Mouse (Mus musculus): ENCODE measurements around the gene Crip2. TPM values are rescaled to one million over a fixed set of nuclear protein-coding genes. Genes with fewer than 3 reads are reported as not detected.

Crip2 gene
- polyA plus RNA-seq, 1 experiment from 2014 or later, result 53.5 TPM

GRCm38 (mm10) chr12:113163561-113164006 lies 23.5 kb downstream of the Crip2 start:
- Histone ChIP-seq H3K4me3 (no peak overlapping the region), H3K4me1 (peaks cover 10% of the 10 kb centered on the region), H3K9me3 (replicated peaks) (no peaks in the 10 kb centered on the region), H3K9ac (no peak overlapping the region), H3K27me3 (replicated peaks) (no peaks in the 10 kb centered on the region), H3K4me2 (no peak overlapping the region), H3K27ac (no peak overlapping the region), H3K36me3 (peaks cover 59% of the 10 kb centered on the region)
- ATAC-seq, result no peak
- WGBS (ENCODE audit: insufficient replicate concordance), result 87% methylated on average over 11 of the region's 11 CpGs

GRCm38 (mm10) chr12:113168031-113168536 lies 28.0 kb downstream of the Crip2 start:
- Histone ChIP-seq H3K27me3 (replicated peaks) (no peaks in the 10 kb centered on the region), H3K36me3 (peaks cover 22% of the 10 kb centered on the region), H3K4me2 (no peak overlapping the region), H3K4me3 (no peak overlapping the region), H3K27ac (no peak overlapping the region), H3K4me1 (peaks cover 10% of the 10 kb centered on the region), H3K9ac (no peak overlapping the region), H3K9me3 (replicated peaks) (no peaks in the 10 kb centered on the region)
- WGBS (ENCODE audit: insufficient replicate concordance), result 23% methylated on average over 9 of the region's 9 CpGs
- ATAC-seq, result peak; percentile 63

GRCm38 (mm10) chr12:113176960-113177725 lies 37.1 kb downstream of the Crip2 start:
- no peak overlapping the region for H3K4me3 ChIP-seq
- peaks cover 6% of the 10 kb centered on the region for H3K27me3 ChIP-seq (replicated peaks)
- 63% methylated on average over 18 of the region's 18 CpGs for WGBS (ENCODE audit: insufficient replicate concordance)
- H3K36me3 ChIP-seq, result no peaks in the 10 kb centered on the region
- no peak overlapping the region for H3K27ac ChIP-seq
- ATAC-seq, result no peak
- no peaks in the 10 kb centered on the region for H3K9me3 ChIP-seq (replicated peaks)
- H3K4me2 ChIP-seq, result no peak overlapping the region
- no peaks in the 10 kb centered on the region for H3K4me1 ChIP-seq
- H3K9ac ChIP-seq, result no peak overlapping the region

GRCm38 (mm10) chr12:113181020-113181419 lies 41.0 kb downstream of the Crip2 start:
- H3K4me2 ChIP-seq, result no peak overlapping the region
- no peak overlapping the region for H3K9ac ChIP-seq
- 44% methylated on average over 4 of the region's 4 CpGs for WGBS (ENCODE audit: insufficient replicate concordance)
- no peak for ATAC-seq
- H3K4me3 ChIP-seq, result no peak overlapping the region
- no peaks in the 10 kb centered on the region for H3K36me3 ChIP-seq
- H3K9me3 ChIP-seq (replicated peaks), result no peaks in the 10 kb centered on the region
- H3K27me3 ChIP-seq (replicated peaks), result peaks cover 36% of the 10 kb centered on the region
- H3K4me1 ChIP-seq, result 0 out of 2 replicates have a peak, but pooled peaks cover 6% of the 10 kb centered on the region
- no peak overlapping the region for H3K27ac ChIP-seq

- Histone ChIP-seq H3K4me2 (no peak overlapping the region), H3K27ac (no peak overlapping the region), H3K9me3 (replicated peaks) (no peaks in the 10 kb centered on the region), H3K4me3 (no peak overlapping the region), H3K27me3 (replicated peaks) (peaks cover 70% of the 10 kb centered on the region), H3K36me3 (no peaks in the 10 kb centered on the region), H3K9ac (no peak overlapping the region), H3K4me1 (peaks cover 19% of the 10 kb centered on the region)
- no peak for ATAC-seq
- WGBS (ENCODE audit: insufficient replicate concordance), result 48% methylated on average over 5 of the region's 5 CpGs
These were observed 44.9 kb downstream of the Crip2 start for GRCm38 (mm10) chr12:113184945-113185344.

GRCm38 (mm10) chr12:113185442-113186291 lies 45.6 kb downstream of the Crip2 start, which contains the start of gene Tmem121:
Gene Tmem121, plus strand, starts transcription at chr12:113185930.
- Histone ChIP-seq H3K9me3 (replicated peaks) (no peaks in the 10 kb centered on the region), H3K27ac (no peak within 1 kb of the TSS), H3K9ac (no peak within 1 kb of the TSS), H3K36me3 (no peaks in the 10 kb centered on the region), H3K27me3 (replicated peaks) (peaks cover 74% of the 10 kb centered on the region), H3K4me3 (peak within 1 kb of the TSS; percentile 49), H3K4me2 (peak within 1 kb of the TSS; percentile 68), H3K4me1 (peaks cover 19% of the 10 kb centered on the region)
- 2% methylated on average over 59 of the region's 63 CpGs for WGBS (ENCODE audit: insufficient replicate concordance)
- no peak for ATAC-seq

- Histone ChIP-seq H3K9ac (no peak overlapping the region), H3K4me2 (peak overlapping the region; percentile 68), H3K27ac (no peak overlapping the region), H3K27me3 (replicated peaks) (peaks cover 74% of the 10 kb centered on the region), H3K4me3 (peak overlapping the region; percentile 49), H3K36me3 (no peaks in the 10 kb centered on the region), H3K4me1 (peaks cover 19% of the 10 kb centered on the region), H3K9me3 (replicated peaks) (no peaks in the 10 kb centered on the region)
- no peak for ATAC-seq
- WGBS (ENCODE audit: insufficient replicate concordance), result 41% methylated on average over 12 of the region's 12 CpGs
These were observed 46.4 kb downstream of the Crip2 start for GRCm38 (mm10) chr12:113186326-113187010.

- peaks cover 74% of the 10 kb centered on the region for H3K27me3 ChIP-seq (replicated peaks)
- peak overlapping the region; percentile 67 for H3K4me2 ChIP-seq
- 37% methylated on average over 4 of the region's 4 CpGs for WGBS (ENCODE audit: insufficient replicate concordance)
- H3K4me3 ChIP-seq, result no peak overlapping the region
- no peak overlapping the region for H3K9ac ChIP-seq
- H3K4me1 ChIP-seq, result peaks cover 19% of the 10 kb centered on the region
- no peaks in the 10 kb centered on the region for H3K9me3 ChIP-seq (replicated peaks)
- ATAC-seq, result no peak
- no peaks in the 10 kb centered on the region for H3K36me3 ChIP-seq
- no peak overlapping the region for H3K27ac ChIP-seq
These were observed 47.0 kb downstream of the Crip2 start for GRCm38 (mm10) chr12:113187011-113187375.

GRCm38 (mm10) chr12:113187584-113188295 lies 47.7 kb downstream of the Crip2 start:
- Histone ChIP-seq H3K36me3 (no peaks in the 10 kb centered on the region), H3K27me3 (replicated peaks) (peaks cover 73% of the 10 kb centered on the region), H3K27ac (no peak overlapping the region), H3K4me2 (peak overlapping the region; percentile 67), H3K9me3 (replicated peaks) (no peaks in the 10 kb centered on the region), H3K9ac (no peak overlapping the region), H3K4me3 (peak overlapping the region; percentile 34), H3K4me1 (peaks cover 19% of the 10 kb centered on the region)
- WGBS (ENCODE audit: insufficient replicate concordance), result 4% methylated on average over 52 of the region's 56 CpGs
- peak; percentile 33 for ATAC-seq

GRCm38 (mm10) chr12:113188349-113189055 lies 48.5 kb downstream of the Crip2 start:
- Histone ChIP-seq H3K9ac (no peak overlapping the region), H3K4me1 (peaks cover 19% of the 10 kb centered on the region), H3K36me3 (no peaks in the 10 kb centered on the region), H3K4me3 (no peak overlapping the region), H3K4me2 (peak overlapping the region; percentile 67; the same call in 1 of the 2 replicates), H3K27ac (no peak overlapping the region), H3K9me3 (replicated peaks) (no peaks in the 10 kb centered on the region), H3K27me3 (replicated peaks) (peaks cover 68% of the 10 kb centered on the region)
- ATAC-seq, result no peak
- WGBS (ENCODE audit: insufficient replicate concordance), result 65% methylated on average over 51 of the region's 51 CpGs
